Mouse (Mus musculus): ENCODE measurements around the gene Foxl1.

DNA sequence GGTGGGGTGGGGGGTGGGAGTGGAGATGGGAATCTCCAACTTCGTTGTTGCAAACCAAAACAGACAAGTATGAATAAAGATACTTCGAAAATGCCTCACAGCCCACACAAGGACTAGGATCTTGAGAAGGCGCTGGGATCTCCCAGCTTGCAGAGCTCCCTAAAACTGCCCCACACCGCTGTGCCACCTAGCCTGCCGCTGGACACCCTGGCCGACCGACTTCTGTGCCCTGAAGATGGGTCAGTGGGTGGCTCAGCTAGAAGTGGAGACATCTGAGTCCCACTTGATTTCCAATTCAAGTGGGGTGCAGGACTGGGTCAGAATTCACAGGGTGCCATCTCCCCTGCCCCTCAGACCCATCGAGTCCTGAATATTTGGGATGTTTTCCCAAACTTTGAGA, 6.0 kb upstream of the Foxl1 start:
- TF ChIP-seq POLR2A (IDR thresholded peaks at IDR 0.05; ENCODE audit: low read depth, low read length) (no peak), CTCF (IDR thresholded peaks at IDR 0.05; ENCODE audit: extremely low read depth, insufficient read length, insufficient replicate concordance, low read depth, low read length) (no peak)
